Mouse (Mus musculus) embryo, embryonic 11.5 days (tissue): ENCODE results near the gene Vil1.
"Not testable (repeated sequence)": the region's sequence is repeated elsewhere in the genome, so short reads cannot be mapped to it uniquely, and the experiment has no call there.

Source experiments
- DNase-seq: peaks from one replicate; pipeline ENCODE4 v3.0.0-alpha.2; 2012; ENCODE audit warnings: low read depth, low spot score

Vil1 gene

DNA sequence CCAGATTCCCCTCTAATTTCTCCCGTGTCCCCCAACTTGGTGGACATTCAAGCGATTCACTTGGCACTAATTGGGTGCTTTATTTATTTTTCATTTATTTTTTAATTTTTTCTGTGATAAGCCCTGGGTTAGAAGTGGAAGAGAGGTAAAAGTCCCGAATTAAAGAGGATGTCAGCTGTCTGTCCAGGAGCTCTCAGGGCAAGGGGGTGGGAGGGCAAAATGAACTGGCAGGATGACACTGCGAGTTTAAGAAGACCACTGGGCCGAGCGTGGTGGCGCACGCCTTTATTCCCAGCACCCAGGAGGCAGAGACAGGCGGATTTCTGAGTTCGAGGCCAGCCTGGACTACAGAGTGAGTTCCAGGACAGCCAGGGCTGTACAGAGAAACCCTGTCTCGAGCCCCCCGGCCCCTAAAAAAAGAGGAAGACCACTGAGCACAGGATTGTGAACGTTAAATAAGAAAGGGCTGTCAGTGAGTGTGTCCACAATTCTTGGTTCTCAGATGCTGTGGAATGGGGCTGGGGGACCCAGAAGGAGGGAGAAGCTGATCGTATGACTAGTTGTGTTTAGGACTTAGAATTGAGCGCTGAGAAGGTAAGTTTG lies 21.7 kb upstream of the Vil1 start:
- no peak for DNase-seq

- no peak for DNase-seq
These were observed 20.7 kb upstream of the Vil1 start for GRCm38 (mm10) chr1:74388398-74388920.

- DNase-seq = no peak
These were observed 19.3 kb upstream of the Vil1 start for GRCm38 (mm10) chr1:74389831-74390286.

DNA sequence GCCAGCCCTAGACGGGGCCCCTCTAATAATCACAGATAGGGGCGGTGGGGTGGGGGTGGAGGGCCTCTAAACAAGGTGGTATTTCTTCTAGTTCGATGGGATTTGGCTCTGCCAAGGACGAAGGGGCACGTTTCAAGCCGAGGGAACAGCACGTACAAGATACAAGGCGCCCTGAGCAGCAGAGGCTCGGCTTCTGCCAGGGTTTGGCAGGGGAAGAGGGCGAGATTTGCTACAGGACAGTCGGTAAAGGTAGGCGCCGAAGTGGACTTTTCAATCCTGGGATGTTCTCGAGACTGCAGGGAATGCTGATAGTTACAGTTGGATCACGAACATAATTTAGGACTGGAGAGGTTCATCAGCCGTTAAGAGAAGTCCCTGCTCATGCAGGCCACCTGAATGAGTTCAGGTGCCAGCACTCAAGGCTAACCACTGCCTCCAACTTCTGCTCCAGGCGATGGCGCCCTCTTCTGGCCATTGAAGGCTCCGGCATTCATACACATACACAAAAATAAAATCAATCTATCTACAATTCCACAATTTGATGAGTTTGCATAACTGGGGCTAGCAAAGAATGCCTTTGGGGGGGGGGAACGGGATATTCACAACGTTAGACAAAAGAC lies 18.8 kb upstream of the Vil1 start:
- peak; percentile 53 for DNase-seq

DNA sequence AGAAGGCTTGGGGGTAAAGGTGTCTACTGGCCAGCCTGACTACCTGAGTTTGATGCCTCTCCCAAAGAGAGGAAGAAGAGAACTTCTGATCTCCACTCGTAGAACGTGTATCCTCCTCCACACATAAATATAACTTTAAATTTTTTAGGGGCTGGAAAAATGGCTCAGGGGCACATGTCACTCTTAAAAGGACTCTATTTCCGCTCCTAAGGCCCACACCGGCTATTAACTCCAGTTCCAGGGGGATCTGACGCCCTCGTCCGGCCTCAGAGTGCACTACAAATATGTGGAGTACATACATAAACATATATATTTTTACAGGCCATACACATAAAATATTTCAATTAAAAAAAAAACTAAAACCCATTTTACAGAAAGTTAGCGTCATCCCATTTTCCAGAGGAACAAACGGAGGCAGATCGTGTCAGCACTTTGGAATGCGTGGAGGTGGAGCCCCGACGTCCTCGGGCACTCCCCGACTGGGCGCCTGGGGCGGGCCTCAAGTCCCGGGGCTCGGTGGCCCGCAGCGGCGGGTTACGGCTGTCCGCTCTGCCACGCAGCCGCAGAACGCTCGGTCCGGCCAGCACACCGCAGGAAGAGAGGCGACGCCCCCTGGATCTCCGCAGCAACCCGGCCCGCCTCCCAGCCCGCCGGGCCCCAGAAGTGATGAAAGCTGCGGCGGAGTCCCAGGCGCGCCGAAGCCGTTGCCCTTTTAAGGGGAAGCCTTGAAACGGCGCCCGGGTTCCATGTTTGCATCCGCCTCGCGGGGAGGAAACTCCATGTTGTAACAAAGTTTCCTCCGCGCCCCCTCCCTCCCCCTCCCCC lies 18.0 kb upstream of the Vil1 start, which contains the start of gene Ctdsp1:
Gene Ctdsp1 (plus strand): TSS at position 586 of the 825 bp plus-strand sequence.
- DNase-seq = peak; percentile 88

DNA sequence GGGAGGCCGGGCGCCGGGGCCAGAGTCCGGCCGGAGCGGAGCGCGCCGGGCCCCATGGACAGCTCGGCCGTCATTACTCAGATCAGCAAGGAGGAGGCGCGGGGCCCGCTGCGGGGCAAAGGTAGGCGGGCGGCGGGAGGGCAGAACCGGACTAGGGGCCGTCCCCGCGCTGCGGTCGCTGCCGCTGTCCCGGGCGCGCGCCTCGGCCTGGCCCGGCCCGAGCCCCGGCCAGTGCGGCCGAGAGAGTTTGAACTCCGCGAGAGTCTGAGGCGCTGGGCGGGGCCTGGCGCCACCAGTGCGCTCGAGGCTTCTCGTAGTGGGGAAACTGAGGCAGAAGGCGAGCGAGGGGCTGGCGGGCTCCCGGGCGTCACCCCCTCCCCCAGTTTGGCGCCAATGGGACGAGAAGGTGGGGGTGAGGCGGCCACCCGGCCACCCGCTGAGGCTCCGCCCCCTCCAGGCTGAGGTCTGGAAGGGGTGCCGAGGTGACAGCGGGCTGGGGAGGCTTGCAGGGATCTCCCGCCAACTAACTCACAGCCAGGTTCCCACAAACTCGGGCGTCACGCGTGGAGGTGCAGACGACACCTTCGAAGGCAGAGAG lies 17.2 kb upstream of the Vil1 start:
- DNase-seq = peak; percentile 42

- DNase-seq = no peak
These were observed 16.7 kb upstream of the Vil1 start for GRCm38 (mm10) chr1:74392446-74392994.

DNA sequence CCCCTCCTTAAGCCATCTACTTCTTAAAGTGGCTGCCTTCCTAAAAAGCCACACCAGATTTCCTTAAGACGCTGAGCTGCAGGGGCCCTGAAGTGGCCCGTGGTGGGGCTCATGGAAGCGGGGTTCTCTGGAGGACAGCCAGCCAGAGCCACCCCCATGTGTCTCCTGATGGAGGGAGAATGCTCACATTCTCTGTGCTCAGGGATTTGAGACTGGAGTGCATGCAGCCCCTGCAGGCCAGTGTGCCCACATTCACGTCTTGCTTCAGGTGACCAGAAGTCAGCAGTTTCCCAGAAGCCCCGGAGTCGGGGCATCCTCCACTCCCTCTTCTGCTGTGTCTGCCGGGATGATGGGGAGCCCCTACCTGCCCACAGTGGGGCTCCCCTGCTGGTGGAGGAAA lies 16.2 kb upstream of the Vil1 start:
- DNase-seq = no peak

- DNase-seq = no peak
These were observed 15.5 kb upstream of the Vil1 start for GRCm38 (mm10) chr1:74393697-74394096.

GRCm38 (mm10) chr1:74394311-74394710 lies 14.9 kb upstream of the Vil1 start:
- DNase-seq = no peak

DNA sequence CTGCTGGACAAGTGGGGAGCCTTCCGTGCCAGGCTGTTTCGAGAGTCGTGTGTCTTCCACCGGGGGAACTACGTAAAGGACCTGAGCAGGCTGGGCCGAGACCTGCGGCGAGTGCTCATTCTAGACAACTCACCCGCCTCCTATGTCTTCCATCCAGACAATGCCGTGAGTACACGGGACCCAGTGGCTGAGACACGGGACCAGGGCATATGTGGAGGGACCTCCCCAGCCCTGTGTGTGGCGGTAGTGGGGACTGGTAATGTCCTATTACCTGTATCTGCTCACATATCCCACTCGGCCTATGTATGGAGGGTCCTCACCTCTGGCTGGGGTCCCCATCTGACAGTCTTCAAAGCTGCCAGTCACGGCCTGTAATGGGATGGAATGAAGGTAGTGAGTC lies 14.3 kb upstream of the Vil1 start:
- no peak for DNase-seq

GRCm38 (mm10) chr1:74395290-74395689 lies 13.9 kb upstream of the Vil1 start:
- no peak for DNase-seq

GRCm38 (mm10) chr1:74396456-74397222 lies 12.5 kb upstream of the Vil1 start:
- DNase-seq = not testable (repeated sequence)

DNA sequence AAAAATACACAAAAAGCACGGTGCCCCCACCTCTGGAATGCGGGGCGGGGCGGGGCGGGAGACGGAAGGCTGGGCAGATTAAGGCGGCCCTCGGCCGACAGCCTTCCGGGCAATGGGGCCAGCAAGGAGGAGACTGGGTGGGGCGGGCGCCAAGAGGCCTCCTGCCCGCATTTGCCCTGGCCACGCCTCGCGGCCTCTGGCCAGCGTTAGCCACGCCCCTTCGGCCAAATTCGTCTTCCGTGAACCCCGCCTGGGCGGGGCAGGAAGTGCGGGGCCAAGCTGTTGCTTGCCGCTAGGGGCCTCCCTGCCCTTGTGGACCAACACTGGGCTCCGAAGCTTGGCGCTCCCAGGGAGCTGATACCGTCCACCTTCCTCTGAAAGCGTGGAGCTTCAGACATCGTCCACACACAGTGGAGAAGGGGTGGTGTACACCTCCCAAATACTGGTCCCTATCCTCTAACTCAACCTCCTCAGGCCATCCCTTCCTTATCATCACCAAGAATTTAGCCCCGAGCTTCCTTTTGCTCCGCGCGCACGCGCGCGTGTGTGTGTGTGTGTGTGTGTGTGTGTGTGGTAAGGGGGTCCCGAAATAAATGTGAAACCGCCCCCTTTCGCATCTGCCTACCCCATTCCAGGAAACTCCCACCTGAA lies 11.8 kb upstream of the Vil1 start:
- DNase-seq = peak; percentile 98

DNA sequence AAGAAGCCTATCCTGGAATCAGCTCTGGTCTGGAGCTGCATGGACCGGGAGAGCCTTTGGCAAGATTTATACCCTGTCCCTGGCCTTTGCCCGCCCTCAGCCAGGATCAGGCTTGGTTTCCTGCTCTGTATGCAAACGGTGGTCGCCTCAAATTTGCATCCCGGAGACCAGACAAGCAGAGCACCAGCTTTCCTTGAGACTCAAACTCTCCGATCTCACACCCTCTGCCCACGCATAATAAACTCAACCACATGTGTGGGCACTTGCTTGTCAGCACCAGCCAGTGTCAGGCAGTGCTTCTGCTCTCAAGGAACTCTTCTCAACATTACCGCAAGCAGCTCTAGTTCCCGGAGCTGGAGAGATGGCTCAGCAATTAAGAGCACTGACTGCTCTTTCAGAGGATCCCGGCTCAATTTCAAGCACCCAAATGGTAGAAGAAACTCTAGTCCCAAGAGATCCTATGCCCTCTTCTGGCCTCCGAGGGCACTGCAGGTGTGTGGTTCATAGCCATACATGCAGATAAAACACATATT lies 11.2 kb upstream of the Vil1 start:
- peak; percentile 46 for DNase-seq

- DNase-seq = no peak
These were observed 8.6 kb upstream of the Vil1 start for GRCm38 (mm10) chr1:74400531-74400930.

GRCm38 (mm10) chr1:74401015-74401702 lies 8.0 kb upstream of the Vil1 start:
- no peak for DNase-seq

- no peak for DNase-seq
These were observed 5.0 kb upstream of the Vil1 start for GRCm38 (mm10) chr1:74404206-74404605.

DNA sequence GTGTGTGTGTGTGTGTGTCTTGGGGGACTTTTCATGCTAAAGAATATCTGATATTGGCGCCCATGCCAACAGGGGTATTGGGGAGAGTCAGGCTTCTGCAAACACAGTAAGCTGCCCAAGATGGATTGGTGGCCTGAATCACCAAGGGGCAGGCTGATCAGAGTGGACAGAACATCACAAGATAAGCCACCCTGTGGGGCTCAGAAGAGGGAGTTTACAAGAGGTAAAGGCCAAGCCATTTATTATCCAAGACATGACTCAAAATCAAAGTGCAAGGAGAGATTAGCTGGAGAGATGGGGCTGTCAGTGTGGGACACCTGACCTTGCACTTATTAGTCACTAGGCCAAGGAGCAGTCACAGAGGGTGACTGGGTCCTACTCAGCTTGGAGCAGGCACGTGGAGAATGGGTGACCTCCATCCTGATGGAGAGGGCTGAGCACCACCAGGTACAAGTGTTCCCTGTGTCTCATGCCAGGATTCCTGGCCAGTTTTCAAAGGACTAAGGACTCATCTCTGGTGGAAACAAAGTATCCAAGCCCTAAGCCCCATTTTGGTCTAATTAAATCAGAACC lies 2.7 kb downstream of the Vil1 start:
- DNase-seq = no peak
